Mouse (Mus musculus) heart, embryonic 15.5 days (tissue): ENCODE data around the gene Shf. TPM values are rescaled to one million over a fixed set of nuclear protein-coding genes. Genes with fewer than 3 reads are reported as not detected.

Experiments used
- ATAC-seq: fragments of 200-750 bp; cut with Nextera tagmentation; replicated peaks from 2 replicates; pipeline ENCODE4 v1.8.0; 2017; ENCODE audit warnings: low read depth, moderate TSS enrichment; ENCODE audit not compliant: insufficient number of reproducible peaks, insufficient read depth, low FRiP score
- H3K27ac ChIP-seq: fragments of 300-500 bp; sonication (generic); 2 replicates; pipeline ENCODE4 v1.5.1; 2015; ENCODE audit warnings: mild to moderate bottlenecking, inconsistent platforms
- H3K27me3 ChIP-seq: fragments of 300-500 bp; sonication (generic); 2 replicates; pipeline ENCODE4 v1.6.1; 2015; ENCODE audit warnings: inconsistent platforms
- H3K36me3 ChIP-seq: fragments of 300-500 bp; sonication (generic); 2 replicates; pipeline ENCODE4 v1.6.1; 2015; ENCODE audit warnings: mild to moderate bottlenecking, inconsistent platforms
- H3K4me1 ChIP-seq: fragments of 300-500 bp; sonication (generic); replicated peaks from 2 replicates; pipeline ENCODE4 v1.6.1; 2015; ENCODE audit warnings: inconsistent platforms
- H3K4me2 ChIP-seq: fragments of 300-500 bp; sonication (generic); 2 replicates; pipeline ENCODE4 v1.6.1; 2015; ENCODE audit warnings: inconsistent platforms, mild to moderate bottlenecking, moderate library complexity
- H3K4me3 ChIP-seq: fragments of 300-500 bp; sonication (generic); 2 replicates; pipeline ENCODE4 v1.5.1; 2015; ENCODE audit warnings: mild to moderate bottlenecking, inconsistent platforms
- H3K9ac ChIP-seq: fragments of 300-500 bp; sonication (generic); 2 replicates; pipeline ENCODE4 v1.6.1; 2015; ENCODE audit warnings: mild to moderate bottlenecking, inconsistent platforms
- H3K9me3 ChIP-seq: fragments of 300-500 bp; sonication (generic); replicated peaks from 2 replicates; pipeline ENCODE4 v1.6.1; 2016; ENCODE audit warnings: inconsistent platforms
- WGBS: fragments of 180-500 bp; shearing (Covaris S2); methylation state at CpG from one replicate; pipeline ENCODE4 v1.1.7; 2015; ENCODE audit warnings: mixed read lengths; 5-methylcytosine and 5-hydroxymethylcytosine counted together
- polyA plus RNA-seq: library from polyadenylated mRNA; unstranded; fragments of >200 nt; fragmentation: Nextera tagmentation; extraction: Ambion mirVana; gene quantifications from 2 replicates; pipeline ENCODE4 v1.2.1, GENCODE M21; 2015

Shf gene
- polyA plus RNA-seq, 1 experiment from 2014 or later: 2.0 TPM

- H3K4me2 ChIP-seq: peak overlapping the region; percentile 60
- H3K4me3 ChIP-seq: peak overlapping the region; percentile 73
- peaks cover 12% of the 10 kb centered on the region for H3K4me1 ChIP-seq
- ATAC-seq: peak; percentile 79
- H3K9ac ChIP-seq: peak overlapping the region; percentile 67
- WGBS: under 1% methylated on average over 26 of the region's 26 CpGs
- H3K36me3 ChIP-seq: no peaks in the 10 kb centered on the region
- H3K27ac ChIP-seq: peak overlapping the region; percentile 92
- no peaks in the 10 kb centered on the region for H3K27me3 ChIP-seq
- H3K9me3 ChIP-seq: no peaks in the 10 kb centered on the region
Observed at GRCm38 (mm10) chr2:122377751-122378246, 8.8 kb upstream of the Shf start.

GRCm38 (mm10) chr2:122377215-122377674, 8.3 kb upstream of the Shf start:
- H3K9ac ChIP-seq: peak overlapping the region; percentile 67
- ATAC-seq: peak; percentile 88
- no peaks in the 10 kb centered on the region for H3K36me3 ChIP-seq
- peak overlapping the region; percentile 92 for H3K27ac ChIP-seq
- peak overlapping the region; percentile 73 for H3K4me3 ChIP-seq
- no peaks in the 10 kb centered on the region for H3K9me3 ChIP-seq
- peaks cover 12% of the 10 kb centered on the region for H3K4me1 ChIP-seq
- WGBS: under 1% methylated on average over 28 of the region's 28 CpGs
- H3K27me3 ChIP-seq: no peaks in the 10 kb centered on the region
- H3K4me2 ChIP-seq: peak overlapping the region; percentile 60

DNA sequence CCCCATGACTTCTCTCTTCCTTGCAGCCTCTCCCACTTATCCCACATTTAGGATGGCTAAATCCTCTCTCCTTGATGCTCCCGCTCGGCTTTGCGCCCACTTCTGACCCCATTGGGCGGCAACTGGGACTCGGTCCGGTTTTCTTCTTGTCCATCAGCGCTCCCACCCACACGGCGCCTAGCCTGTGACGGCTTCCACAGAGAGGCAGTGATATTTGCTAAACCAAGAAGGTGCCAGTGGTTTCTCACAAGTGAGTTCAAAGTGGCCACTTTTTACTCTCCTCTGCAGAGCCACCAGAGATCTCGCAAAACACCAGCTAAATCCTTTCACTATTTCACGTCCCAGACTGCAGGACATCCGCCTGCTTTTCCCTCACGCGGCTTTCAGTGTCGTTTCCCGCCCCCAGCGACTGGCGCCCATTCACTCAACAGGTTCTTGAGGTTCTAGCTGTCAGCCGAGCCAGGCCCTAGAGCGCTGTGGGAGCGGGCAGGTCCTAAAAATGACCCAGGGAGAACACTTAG, 7.1 kb upstream of the Shf start:
- Histone ChIP-seq H3K4me3 (peak overlapping the region; percentile 80), H3K9ac (peak overlapping the region; percentile 71), H3K27me3 (no peaks in the 10 kb centered on the region), H3K4me1 (peaks cover 12% of the 10 kb centered on the region), H3K27ac (peak overlapping the region; percentile 91), H3K9me3 (no peaks in the 10 kb centered on the region), H3K36me3 (no peaks in the 10 kb centered on the region), H3K4me2 (peak overlapping the region; percentile 89)
- WGBS: under 1% methylated on average over 22 of the region's 22 CpGs
- no peak for ATAC-seq

GRCm38 (mm10) chr2:122375391-122375991, 6.5 kb upstream of the Shf start:
- H3K9me3 ChIP-seq: no peaks in the 10 kb centered on the region
- under 1% methylated on average over 32 of the region's 32 CpGs for WGBS
- ATAC-seq: peak; percentile 73

GRCm38 (mm10) chr2:122374666-122375331, 5.8 kb upstream of the Shf start:
- peaks cover 5% of the 10 kb centered on the region; the same call in 1 of the 2 replicates for H3K4me1 ChIP-seq
- H3K36me3 ChIP-seq: no peaks in the 10 kb centered on the region
- WGBS: 23% methylated on average over 23 of the region's 23 CpGs
- H3K4me2 ChIP-seq: peak overlapping the region; percentile 89
- H3K27me3 ChIP-seq: peaks cover 9% of the 10 kb centered on the region; the same call in 1 of the 2 replicates
- no peaks in the 10 kb centered on the region for H3K9me3 ChIP-seq
- no peak for ATAC-seq
- no peak overlapping the region for H3K27ac ChIP-seq
- H3K4me3 ChIP-seq: peak overlapping the region; percentile 80
- H3K9ac ChIP-seq: peak overlapping the region; percentile 50

More at GRCm38 (mm10) chr2:122375391-122375991, 6.5 kb upstream of the Shf start:
- peak overlapping the region; percentile 89 for H3K4me2 ChIP-seq
- H3K9ac ChIP-seq: peak overlapping the region; percentile 71
- H3K36me3 ChIP-seq: no peaks in the 10 kb centered on the region
- peaks cover 6% of the 10 kb centered on the region; the same call in 1 of the 2 replicates for H3K4me1 ChIP-seq
- H3K27me3 ChIP-seq: 0 out of 2 replicates have a peak, but pooled peaks cover 4% of the 10 kb centered on the region
- peak overlapping the region; percentile 80 for H3K4me3 ChIP-seq
- peak overlapping the region; percentile 91 for H3K27ac ChIP-seq

DNA sequence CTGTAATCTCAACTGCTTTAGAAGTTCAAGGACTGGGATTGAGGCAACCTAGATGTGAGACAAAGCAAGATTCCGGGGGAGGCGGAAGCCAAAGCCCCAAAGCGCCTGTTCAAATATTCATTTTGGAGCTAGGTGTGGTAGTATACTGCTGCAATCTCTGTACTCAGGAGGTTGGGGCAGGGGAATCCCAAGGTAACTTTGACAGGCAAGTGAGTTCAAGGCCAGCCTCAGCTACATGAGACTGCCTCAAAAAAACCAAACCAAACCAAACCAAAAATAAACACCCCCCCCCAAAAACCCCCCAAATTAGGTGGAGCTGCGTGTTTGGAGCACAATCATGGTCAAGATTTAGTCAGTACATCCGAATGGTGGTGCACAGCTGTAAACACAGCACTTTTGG, 5.0 kb upstream of the Shf start:
- Histone ChIP-seq H3K36me3 (no peaks in the 10 kb centered on the region), H3K9ac (no peak overlapping the region), H3K27me3 (peaks cover 9% of the 10 kb centered on the region; the same call in 1 of the 2 replicates), H3K4me3 (no peak overlapping the region), H3K4me1 (peaks cover 12% of the 10 kb centered on the region), H3K27ac (no peak overlapping the region), H3K4me2 (no peak overlapping the region), H3K9me3 (no peaks in the 10 kb centered on the region)
- WGBS: 81% methylated on average over 5 of the region's 5 CpGs
- ATAC-seq: no peak

DNA sequence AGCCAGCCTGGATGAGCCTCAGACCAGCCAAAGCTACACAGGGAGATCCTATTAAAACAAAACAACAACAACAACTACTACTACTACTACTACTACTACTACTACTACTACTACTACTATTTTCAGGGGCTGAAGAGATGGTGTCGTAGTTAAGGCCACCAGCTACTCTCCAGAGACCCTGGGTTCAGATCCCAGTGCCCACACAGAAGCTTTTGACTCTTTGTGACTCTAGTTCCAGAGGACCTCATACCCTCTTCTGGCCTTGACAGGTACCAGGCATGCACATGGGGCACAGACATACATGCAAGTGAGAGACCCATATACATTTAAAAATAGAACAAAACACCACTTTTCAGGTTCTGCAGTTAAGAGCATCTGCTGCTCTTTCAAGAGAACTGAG, 3.6 kb upstream of the Shf start:
- Histone ChIP-seq H3K9ac (no peak overlapping the region), H3K4me1 (peaks cover 16% of the 10 kb centered on the region), H3K4me3 (no peak overlapping the region), H3K4me2 (no peak overlapping the region), H3K27ac (no peak overlapping the region), H3K27me3 (peaks cover 9% of the 10 kb centered on the region; the same call in 1 of the 2 replicates), H3K36me3 (no peaks in the 10 kb centered on the region), H3K9me3 (no peaks in the 10 kb centered on the region)
- no peak for ATAC-seq
- 86% methylated on average over 1 of the region's 1 CpGs for WGBS

GRCm38 (mm10) chr2:122372067-122372466, 3.1 kb upstream of the Shf start:
- Histone ChIP-seq H3K4me3 (no peak overlapping the region), H3K27ac (no peak overlapping the region), H3K4me2 (no peak overlapping the region), H3K4me1 (peaks cover 20% of the 10 kb centered on the region), H3K27me3 (peaks cover 9% of the 10 kb centered on the region; the same call in 1 of the 2 replicates), H3K36me3 (no peaks in the 10 kb centered on the region), H3K9me3 (no peaks in the 10 kb centered on the region), H3K9ac (no peak overlapping the region)
- WGBS: 66% methylated on average over 3 of the region's 3 CpGs
- no peak for ATAC-seq

DNA sequence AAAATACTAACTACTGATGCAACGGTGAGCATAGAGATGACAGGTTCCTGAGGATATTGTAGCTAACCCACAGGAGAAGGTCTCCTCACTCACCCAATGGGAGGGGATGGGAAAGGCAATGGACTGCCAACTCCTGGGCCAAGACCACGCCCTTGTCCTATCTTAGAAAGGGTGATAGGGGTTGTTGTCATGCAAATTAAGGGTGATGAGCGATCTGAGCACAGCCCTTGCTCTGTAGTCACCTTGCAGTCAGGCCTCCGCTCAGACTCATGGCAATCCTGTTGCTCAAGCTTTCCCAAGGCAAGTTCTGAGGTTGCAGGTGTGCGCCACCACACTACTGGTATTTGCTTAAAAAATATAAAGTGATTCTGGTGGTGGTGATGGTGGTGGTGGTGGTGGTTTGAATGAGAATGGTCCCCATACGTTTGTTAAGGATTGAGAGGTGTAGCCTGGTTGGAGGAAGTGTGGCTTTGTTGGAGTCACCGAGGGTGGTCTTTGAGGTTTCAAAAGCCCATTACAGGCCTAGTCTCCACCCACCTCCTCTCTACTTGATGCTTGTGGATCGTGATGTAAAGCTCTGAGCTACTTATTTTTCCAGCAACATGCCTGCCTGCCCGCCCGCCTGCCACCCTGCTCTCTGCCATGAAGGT, 1.3 kb upstream of the Shf start:
- H3K27me3 ChIP-seq: peaks cover 9% of the 10 kb centered on the region; the same call in 1 of the 2 replicates
- peaks cover 25% of the 10 kb centered on the region for H3K4me1 ChIP-seq
- H3K9me3 ChIP-seq: no peaks in the 10 kb centered on the region
- H3K4me2 ChIP-seq: no peak overlapping the region
- no peak overlapping the region for H3K9ac ChIP-seq
- H3K36me3 ChIP-seq: no peaks in the 10 kb centered on the region
- ATAC-seq: no peak
- no peak overlapping the region for H3K4me3 ChIP-seq
- WGBS: 51% methylated on average over 10 of the region's 10 CpGs
- no peak overlapping the region for H3K27ac ChIP-seq

DNA sequence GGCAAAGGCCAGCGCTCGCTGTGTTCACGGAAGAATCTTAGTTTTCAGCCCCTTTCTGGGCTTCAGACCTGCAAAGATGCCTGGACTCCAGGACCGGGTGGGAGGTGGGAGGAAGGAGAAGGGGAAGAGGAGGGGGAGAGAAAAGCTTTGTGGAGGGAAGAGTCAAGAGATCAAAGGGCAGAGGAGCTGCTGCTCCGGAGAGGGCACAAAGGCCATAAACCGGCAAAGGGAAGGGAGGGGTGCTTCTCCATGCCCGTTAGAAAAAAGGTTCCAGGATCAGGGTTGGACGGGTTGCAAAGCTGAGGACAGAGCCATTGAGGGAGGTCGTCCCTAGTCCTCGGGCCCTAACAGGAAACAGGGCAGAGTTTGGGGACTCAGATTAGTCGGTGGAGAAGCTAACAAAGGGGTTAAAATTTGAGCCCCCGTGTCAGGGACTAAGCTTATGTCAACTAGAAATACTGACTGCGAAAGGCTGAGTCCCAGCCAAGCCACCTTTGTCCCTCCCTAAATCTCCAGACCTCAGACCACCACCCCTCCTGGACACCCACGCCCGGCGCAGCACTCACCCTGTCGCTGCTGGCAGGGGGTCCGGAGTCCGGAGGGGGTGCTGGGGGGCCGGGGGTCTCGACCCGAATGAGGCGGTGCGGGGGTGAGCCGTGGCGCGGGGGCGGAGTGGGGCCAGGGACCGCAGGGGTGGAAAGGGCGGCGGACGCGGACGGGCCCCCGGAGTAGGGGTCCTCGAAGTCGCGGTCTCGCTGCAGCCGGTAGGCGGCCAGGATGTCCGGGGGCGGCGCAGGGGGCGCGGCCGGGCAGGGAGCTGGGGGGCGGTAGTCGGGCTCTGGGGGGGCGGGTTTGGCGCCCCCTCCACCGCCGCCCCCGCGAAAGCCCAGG, 636 bp downstream of the Shf start:
- Histone ChIP-seq H3K27me3 (peaks cover 9% of the 10 kb centered on the region; the same call in 1 of the 2 replicates), H3K27ac (peak overlapping the region; percentile 70; the same call in 1 of the 2 replicates), H3K4me3 (peak overlapping the region; percentile 91), H3K36me3 (no peaks in the 10 kb centered on the region), H3K4me2 (peak overlapping the region; percentile 97), H3K9me3 (no peaks in the 10 kb centered on the region), H3K9ac (peak overlapping the region; percentile 90), H3K4me1 (peaks cover 25% of the 10 kb centered on the region)
- WGBS: 2% methylated on average over 32 of the region's 55 CpGs
- ATAC-seq: peak; percentile 63
